Mouse (Mus musculus) gastrocnemius, postnatal 25 days (tissue): Measurements from ENCODE around the gene Plbd1. TPM values are rescaled to one million over a fixed set of nuclear protein-coding genes. Genes with fewer than 3 reads are reported as not detected.

ENCODE experiments used
- DNase-seq: peaks from one replicate; pipeline ENCODE4 v3.0.0; 2022
- long read RNA-seq, 2 experiments: library from polyadenylated mRNA; stranded (forward); transcript quantifications; one replicate each; pipeline ENCODE4 v2.0.0; 2021
- total RNA-seq, 2 experiments: library from RNA; stranded (reverse); gene quantifications; 1 replicate in 1 of 2; 2 replicates in 1 of 2; pipeline ENCODE4 v1.2.3; 2021

The Plbd1 gene
- total RNA-seq = 10 to 100 TPM; 18.3 to 18.8 TPM
- long read RNA-seq, experiment 1, transcript Plbd1-201 (11 exons, 2,010 nt) = major isoform, 22 of 27 reads
- long read RNA-seq, experiment 1, partial matches to known transcripts = 2 of 27 reads
- long read RNA-seq, experiment 1, other reads (novel, unspliced or antisense) = 3 of 27 reads
- long read RNA-seq, experiment 2, transcript Plbd1-201 (11 exons, 2,010 nt) = major isoform, 14 of 19 reads
- long read RNA-seq, experiment 2, partial matches to known transcripts = 2 of 19 reads
- long read RNA-seq, experiment 2, other reads (novel, unspliced or antisense) = 3 of 19 reads

DNA sequence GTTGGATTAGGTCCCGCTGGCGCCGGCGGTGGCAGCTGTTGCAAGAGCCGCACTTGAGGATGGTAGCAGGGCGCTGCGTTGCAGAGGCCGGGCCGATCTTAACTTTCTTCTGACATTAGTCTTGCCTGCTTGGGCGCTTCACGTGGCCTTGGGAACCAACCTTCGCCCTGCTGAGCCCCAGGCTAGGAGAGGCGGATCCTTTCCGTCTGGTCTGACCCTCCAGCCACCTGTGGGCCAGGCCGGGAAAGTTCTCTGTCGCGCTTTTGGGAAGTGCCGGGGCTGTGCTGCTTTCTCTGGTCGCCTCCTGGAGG is at the start of gene Plbd1:
Gene Plbd1 (minus strand): TSS at position 223 of the 311 bp plus-strand sequence.
- peak; percentile 79 for DNase-seq

DNA sequence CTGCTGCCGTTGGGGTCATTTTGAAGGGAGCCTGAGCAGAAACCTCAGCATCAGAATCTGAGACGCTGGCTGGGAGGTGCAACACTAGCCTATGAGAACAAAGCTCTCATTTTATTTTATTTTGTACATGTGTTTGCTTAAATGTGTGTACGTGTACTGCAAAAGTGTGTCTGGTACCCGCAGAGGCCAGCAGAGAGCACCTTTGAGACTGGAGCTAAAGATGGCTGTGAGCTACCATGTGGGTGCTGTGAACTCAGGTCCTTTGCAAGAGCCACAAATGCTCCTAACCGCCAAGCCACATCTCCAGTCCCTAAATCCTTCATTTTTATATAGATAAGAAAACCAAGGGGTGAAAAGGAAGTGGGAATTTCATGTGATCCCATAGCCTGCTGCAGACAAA is 48.7 kb upstream of the Plbd1 start:
- no peak for DNase-seq

DNA sequence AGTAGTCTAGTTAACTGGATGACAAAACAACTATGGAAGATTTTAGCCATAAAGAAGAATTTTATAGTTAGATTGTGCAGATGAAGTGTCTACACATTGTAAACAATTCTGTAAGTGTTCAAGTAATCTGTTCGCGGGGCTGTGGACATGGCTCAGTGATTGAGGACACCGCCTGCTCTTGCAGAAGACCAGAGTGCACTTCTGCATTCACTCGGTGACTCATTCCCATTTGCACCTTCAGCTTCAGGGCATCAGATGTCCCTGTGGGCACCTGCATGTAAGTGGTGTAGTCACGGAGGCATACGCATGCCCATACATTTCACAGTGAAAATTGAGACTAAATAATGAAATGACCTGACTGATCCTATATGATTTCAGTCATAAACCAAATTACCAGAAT is 46.9 kb upstream of the Plbd1 start:
- no peak for DNase-seq

DNA sequence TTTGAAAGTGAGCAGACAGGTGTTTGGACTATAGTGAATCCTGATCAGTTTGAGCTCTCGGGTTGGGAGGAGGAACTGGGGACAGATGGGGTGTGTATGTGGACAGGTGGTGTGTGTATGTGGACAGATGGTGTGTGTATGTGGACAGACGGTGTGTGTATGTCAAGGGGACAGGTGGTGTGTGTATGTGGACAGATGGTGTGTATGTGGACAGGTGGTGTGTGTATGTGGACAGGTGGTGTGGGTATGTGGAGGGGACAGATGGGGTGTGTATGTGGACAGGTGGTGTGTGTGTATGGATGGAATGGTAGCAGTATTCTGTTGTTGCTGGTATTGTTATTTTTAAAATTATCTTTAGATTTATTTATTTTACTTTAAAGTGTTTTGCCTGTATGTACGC is 40.1 kb upstream of the Plbd1 start:
- no peak for DNase-seq

DNA sequence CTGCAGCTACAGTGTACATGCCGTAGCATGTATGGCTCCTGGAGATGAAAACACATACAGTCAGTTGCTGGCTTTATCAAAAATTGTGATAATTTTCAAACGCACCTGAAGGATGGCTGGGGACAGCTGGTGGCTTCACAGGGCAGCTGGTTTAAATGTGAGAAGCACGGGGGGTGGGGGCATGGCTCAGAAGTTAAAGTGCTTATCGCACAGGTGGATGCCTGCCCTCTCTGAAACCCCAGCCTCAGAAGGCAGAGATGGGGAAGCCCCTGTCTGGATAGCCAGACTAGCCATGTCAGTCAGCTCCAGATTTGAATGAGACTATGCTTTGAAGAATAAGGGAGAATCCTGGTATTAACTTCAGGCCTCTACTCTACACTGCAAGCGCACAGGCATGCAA is 39.5 kb upstream of the Plbd1 start:
- no peak for DNase-seq

DNA sequence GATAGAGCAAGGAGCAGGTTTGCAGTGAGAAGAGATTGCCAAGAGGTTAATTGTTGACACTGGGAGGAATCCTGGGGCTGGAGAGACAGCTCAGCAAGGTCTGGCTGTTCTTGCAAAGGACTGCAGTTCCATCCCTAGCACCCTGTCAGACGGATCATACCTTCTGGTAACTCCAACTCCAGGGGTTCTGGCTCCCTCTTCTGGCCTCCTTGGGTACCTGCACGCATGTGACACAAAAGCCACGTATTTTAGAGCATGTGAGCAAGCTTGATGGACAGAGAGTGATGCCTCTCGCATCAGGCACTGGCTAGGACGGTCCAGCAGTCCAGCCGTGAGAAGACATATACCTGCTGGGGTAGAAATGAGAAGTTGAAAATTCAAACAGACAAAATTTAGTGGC is 29.6 kb upstream of the Plbd1 start:
- no peak for DNase-seq

DNA sequence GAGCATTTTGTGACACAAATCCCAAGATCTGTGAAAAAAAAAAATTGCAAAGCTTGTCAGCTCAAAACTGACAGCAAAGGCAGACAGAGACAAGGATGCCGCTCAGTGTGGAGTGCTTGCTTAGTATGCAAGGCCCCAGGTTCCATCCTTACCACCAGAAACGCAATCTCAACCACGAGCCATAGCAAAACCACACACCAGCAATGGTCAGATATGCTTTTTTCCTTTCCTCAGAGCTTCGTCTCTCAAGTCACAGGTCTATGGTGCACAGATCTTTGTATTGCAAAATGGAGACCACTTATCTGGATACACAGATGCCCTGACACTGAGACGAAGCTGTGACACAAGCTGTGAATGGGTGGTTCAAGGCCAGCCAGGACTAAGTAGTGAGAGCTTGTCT is 28.8 kb upstream of the Plbd1 start:
- no peak for DNase-seq

DNA sequence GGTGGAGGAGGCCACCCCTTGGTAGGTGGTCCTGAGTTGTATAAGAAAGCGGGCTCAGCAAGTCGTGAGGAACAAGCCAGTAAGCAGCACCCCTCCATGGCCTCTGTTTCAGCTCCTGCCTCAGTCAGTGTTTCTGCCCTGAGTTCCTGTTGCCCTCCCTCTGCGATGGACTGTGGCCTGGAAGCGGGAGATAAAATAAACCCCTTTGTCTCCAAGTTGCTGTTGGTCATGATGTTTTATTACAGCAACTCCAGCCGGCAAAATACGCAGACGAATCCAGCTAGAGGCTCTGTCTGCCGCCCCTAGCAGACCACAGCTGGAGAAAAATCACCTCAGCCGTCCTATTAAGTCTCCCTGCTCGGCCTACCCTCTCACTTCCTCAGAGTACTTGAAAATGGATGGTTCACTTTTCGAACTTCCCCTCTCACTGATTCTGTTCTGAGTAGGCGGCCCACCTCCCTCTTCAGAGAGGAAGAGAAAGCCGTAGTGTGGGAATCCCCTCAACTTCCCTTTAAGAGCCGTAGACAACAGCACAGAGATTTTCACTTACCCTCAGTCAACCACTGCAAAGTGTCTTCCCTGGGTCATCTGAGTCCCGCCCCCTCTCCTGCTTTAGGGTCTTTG is 28.2 kb upstream of the Plbd1 start:
- DNase-seq = no peak

DNA sequence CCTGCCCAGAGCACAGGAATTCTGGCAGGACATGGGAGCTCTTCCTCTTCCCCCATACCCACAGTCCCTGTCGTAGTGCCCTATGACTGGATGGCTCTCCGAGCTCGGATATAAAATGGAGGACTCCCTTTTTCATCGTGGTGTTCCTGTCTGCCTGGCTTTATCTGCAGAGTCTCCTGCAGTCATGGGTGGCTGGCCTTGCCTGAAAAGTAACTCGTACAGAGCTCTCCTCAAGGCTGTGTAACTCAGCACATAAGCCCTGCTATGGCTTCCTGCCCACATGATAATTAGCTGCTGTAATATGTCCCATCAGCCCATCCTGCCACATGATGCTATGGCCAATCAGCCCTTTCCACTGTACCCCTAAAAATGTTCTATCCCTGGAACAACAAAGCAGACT is 23.7 kb upstream of the Plbd1 start:
- no peak for DNase-seq

DNA sequence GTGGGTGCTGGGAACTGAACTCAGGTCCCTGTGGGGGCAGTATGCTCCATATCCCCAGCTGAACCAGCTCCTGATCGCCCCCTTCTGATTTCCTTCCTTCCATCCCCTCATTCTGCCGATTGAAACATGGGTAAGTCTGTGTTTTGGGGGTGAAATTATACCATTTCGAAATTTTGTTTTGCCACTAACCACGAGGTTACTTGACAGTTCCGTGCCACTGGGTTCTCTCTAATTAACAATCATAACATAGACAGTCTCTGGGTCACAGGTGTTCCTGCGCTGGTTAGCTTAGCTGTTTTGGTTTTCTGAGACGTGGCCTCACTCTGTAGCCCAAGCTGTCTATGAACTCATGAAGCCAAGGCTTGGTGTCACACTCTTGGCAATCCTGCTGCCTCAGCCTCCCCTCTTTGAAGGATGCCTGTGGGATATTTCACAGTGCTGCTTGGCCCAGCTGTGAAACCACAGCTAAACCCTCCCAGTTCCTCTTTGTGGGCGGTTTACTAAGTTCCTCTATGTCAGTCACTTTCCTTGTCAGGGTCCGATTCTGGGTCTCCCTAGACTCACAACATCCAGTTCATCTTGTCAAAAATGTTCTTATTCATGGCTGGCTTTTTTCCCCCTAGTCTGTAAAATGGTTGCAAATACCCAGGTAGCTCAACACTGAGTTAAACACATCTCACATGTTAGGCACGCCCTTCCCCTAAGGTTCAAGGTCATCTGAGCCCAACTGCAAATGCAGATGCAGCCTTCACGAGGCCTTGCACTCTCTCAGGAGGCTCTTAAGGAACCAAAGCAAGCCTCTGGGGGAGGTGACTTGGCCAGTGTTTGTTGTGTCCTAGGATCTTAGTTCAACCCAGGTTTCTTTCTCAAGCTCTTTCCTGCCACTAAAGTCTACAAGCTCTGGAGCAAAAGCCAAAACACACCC is 21.9 kb upstream of the Plbd1 start:
- DNase-seq = peak; percentile 14

DNA sequence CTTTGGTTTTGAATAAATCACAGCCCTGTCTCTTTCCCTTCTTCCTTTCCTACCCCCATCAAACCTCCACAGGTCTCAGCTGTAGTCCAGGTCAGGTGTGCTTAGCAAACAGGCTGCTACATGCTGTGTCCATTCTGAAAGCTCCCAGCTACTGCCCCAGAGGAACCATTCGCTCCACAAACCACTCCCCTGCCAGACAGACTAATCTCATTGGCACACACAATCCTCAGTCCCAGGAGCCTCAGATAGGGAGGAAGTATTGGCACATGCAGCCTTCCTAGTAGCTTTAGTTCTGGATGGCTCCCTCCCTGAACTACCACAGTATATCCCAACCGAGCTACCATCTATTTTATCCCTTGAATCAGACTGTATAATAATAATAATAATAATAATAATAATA is 17.7 kb upstream of the Plbd1 start:
- DNase-seq = no peak

DNA sequence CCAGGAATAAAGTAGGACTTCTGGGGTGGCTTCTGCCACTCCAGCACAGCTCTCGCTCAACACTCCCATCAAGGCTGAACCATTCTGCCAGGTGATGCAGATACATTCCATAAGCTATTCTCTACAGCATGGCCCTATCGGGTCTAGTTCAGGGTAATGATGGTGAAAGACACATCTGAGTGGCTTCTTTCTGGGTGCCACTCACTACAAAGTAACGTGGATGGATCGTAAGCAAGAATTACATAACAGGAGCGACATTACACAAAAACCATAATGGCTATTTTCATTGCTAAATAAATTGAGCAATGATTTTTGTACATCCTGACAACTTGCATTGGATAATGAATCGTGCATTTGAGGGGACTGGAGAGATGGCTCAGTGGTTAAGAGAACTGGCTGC is 13.2 kb upstream of the Plbd1 start:
- DNase-seq = no peak

DNA sequence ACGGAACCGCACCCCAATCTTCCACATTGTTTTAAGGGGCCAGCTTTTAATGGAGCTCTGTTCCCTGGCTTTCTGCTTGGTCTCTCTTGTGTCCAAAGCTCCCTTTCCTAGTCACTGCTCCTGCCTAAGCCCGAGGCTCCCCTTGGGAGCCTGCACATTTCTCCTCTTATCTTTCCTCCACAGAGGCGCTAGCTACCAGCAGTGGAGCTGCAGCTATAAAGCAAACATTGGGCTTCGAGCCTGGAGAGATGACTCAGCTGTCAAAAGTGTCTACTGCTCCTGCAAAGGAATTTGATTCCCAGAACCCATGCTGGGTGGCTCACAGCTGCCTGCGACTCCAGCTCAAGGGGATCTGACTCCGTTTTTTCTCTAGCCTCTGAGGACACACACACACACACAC is 10.7 kb upstream of the Plbd1 start:
- DNase-seq = peak; percentile 55

DNA sequence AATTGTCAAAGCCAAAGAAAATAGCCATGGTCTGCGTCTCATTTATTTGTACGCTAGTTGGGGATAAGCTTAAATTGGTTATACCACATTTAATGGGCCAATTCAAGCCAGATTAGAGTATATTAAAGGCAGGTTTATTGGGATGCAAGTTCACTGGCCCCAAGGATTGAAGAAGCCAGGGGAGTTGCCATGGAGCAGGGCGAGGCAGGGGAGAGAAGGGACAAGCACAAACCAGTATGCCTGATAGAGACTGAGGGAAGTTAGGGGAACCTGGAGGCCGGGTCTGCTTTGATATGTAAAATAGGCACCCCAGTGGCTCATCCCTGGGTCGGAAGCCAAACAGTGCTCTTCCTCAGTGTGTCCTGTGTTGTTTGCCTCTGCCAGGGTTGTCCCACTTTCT is 7.5 kb upstream of the Plbd1 start:
- no peak for DNase-seq

DNA sequence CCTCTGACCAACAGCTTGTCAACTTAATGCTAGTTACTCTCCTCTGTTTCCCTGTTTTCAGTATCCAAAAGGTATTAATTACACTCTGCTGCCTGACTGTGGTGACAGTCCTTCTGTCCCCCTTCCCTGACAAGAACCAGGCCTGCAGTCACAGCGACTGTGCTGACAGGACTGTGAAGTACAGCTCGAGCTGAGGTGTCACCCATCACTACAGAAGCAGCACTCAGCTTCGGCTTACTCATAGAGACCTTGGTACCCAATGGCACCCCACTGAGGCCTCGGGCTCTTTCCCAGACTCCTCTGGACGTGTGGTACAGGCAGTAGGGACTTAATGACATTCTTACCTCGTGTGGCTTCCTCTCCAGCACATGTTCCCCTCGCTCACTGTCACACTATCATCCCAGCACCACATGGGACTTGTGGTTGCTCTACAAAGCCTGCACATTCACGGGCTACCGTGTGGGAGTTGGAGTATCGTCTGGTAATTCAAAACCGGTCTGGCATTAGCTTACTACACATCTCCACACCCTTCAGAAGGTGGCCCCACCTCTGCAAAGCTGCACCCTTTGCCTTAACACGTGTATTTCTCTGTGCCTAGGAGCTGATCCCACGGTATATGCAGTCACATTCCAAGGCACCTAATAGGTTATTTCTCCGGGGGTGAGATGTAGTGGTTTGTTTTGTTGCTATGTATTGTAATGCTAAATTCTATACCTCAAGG is 6.7 kb upstream of the Plbd1 start:
- DNase-seq = no peak

DNA sequence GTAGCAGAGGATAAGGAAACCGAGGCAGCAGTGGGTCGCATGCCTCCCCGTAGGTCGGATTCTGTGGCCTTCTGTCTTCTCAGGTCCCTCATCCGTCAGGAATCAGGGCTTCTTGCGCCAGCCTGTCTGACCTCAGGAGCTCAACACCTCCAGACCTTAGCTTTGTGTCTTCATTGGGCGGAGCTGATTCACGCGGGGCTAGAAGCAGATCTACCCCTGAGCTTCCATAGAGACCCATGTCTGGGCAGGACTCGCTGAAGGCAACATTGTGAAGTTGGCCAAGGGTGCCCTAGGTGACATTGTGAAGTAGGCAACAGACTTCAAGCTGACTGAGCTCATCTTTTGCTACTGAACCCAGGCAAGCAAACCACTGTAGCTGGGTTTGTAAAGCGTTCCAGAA is 335 bp upstream of the Plbd1 start:
- DNase-seq = no peak

DNA sequence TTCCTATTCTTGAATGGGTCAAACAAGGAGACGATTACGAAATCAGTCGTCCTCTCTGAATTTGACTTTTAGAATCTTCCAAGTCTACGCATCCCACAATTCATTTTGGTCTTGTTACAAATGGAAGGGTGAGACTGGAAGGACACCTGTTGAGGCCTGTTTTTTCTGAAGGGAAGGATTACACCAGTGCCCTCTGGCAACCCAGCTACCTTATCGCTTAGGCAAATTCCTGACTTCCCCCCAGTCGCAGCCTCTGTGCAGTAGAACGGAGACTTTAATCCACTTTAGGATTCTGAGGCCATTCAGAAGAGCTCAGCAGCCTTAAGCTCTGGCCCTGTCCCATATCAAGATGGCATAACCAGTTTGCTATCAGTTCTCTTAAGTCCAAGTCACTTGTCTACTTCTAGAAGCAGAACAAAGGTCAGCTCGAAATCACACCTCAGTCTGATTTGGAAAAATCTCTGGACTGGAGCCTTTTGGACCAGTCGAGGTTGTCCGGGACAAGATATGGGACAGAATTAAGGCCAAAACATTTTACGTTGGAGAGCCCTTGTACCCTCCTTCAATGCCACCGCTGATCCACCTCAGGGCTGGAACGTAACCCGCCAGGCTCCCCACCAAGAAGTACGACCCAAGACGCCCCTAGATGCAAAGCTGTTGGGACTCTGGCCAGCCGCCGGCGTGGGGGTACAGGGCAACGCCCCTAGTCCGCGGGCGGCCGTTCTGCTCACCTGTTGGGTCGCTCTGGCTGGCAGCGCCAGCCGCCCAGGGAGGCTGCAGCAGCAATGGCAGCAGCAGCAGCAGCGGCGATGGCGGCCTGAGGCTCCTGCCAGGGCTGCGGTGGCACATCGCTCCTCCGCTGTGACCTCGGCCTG is 660 bp downstream of the Plbd1 start:
- no peak for DNase-seq

DNA sequence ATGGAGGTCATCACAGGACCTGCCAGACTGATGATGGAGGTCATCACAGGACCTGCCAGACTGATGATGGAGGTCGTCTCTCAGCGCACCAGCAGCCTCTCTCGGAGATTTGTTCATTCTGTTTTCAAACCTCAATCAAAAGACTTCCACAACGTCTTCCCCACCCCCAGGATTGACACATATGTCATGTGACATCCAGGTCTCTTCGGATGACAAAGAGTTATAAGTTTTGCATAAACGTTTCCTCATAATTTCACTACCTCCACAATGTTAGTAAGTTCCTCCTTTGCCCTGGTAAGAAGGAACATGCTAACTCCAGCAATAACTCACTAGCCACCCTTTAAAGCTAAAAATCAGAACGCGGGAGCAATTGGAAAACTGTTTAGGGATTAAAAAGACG is 2.5 kb downstream of the Plbd1 start:
- DNase-seq = no peak

DNA sequence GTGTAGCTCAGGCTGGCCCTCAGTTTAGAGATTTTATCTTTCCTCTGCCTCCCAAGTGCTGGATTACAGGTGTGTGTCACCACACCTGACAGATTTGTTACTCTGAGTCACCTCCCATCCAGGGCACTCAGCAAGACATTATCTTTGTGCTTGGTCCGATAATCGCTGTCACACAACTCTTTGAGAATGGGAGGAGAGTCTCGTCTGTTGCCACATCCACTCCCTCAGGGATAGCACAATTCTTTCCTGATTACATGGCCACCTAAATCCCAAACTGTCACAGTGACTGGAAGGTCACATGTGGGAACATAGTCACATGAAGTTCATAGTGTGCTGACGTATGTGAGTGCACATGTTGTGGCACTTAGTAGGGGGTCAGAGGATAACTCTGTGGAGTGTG is 3.4 kb downstream of the Plbd1 start:
- DNase-seq = no peak

DNA sequence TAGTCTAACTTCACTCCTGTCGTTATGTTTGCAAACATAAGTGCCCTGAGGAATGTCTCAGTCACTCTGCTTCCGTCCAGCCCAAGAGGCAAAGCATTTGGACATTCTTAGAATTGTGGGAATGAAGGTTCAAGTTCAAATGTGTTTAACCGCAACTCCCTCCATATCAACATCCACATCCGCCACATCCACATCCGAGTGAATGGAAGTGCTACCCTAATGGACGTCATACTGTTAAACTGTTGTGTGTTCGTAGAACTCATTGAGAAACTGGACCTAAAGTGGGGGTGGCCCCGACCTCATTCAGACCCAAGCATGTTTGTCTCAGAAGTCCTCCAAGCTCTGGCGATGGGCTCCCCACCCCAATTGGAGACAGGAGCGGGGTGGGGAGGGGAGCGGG is 5.9 kb downstream of the Plbd1 start:
- DNase-seq = no peak

DNA sequence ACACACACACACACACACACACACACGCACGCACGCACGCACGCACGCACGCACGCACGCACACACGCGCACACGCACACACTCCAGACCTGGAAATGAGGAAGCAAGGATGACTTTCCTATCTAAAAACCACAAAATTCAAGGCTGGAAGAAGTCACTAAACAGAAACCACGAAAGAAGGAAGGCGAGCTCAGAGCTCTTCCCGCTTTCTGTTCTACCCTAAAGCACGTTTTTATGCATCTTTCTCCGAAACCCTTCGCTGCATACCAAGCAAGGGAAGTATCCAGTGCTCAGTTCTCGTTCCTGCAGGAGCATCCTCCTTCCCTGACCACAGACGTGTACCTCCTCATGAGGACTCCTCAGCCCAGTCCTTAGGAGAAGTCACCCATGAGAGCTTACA is 7.3 kb downstream of the Plbd1 start:
- no peak for DNase-seq

DNA sequence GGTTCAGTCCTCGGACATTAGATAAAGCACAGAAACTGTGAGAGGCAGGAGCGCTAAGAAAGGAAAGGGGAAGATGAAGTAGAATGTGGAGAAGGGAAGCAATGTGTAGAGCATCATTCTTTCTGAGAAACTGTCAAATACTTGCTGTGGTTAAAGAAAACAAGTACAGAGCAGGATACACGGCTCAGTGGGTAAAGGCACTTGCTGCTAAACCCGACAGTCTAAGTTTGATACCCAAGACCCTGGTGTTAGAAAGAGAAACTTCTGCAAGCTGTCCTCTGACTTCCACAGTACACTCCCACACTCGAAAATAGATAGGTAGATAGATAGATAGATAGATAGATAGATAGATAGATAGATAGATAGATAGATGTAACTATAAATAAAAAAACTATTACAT is 8.4 kb downstream of the Plbd1 start:
- DNase-seq = no peak
